Mouse (Mus musculus): ENCODE measurements at regions not wholly inside any gene's neighbourhood (a gene's known extent, or its start where the extent isn't known, plus 50 kb on each side); places are given as distances from the start of the nearest gene placed in this dataset.

GRCm38 (mm10) chr4:107736866-107737265 is 52.8 kb upstream of the Dmrtb1 start:
- intact Hi-C loops (cut with DNase I): no loop called here

GRCm38 (mm10) chr4:107737907-107738306 is 53.9 kb upstream of the Dmrtb1 start:
- intact Hi-C loops (cut with DNase I): loop anchor here (1.0 kb wide), 1 partner anchor 107 kb away; no protein-coding TSS in a partner anchor

GRCm38 (mm10) chr4:107738776-107739175 is 54.7 kb upstream of the Dmrtb1 start:
- intact Hi-C loops (cut with DNase I): loop anchor here (1.0 kb wide), 1 partner anchor 107 kb away; no protein-coding TSS in a partner anchor

GRCm38 (mm10) chr4:107739789-107740405 is 55.9 kb upstream of the Dmrtb1 start:
- intact Hi-C loops (cut with DNase I): no loop called here

- intact Hi-C loops (cut with DNase I): no loop called here
These were observed 58.4 kb upstream of the Lrp8 start for GRCm38 (mm10) chr4:107743646-107744045.

GRCm38 (mm10) chr4:107746366-107746765 is 55.7 kb upstream of the Lrp8 start:
- intact Hi-C loops (cut with DNase I): no loop called here

GRCm38 (mm10) chr4:107746923-107747431 is 55.1 kb upstream of the Lrp8 start:
- intact Hi-C loops (cut with DNase I): no loop called here

GRCm38 (mm10) chr4:107747454-107747853 is 54.6 kb upstream of the Lrp8 start:
- intact Hi-C loops (cut with DNase I): no loop called here

- intact Hi-C loops (cut with DNase I): no loop called here
These were observed 54.0 kb upstream of the Lrp8 start for GRCm38 (mm10) chr4:107747907-107748628.

GRCm38 (mm10) chr4:107749045-107749444 is 53.0 kb upstream of the Lrp8 start:
- intact Hi-C loops (cut with DNase I): no loop called here

- intact Hi-C loops (cut with DNase I): no loop called here
These were observed 52.0 kb upstream of the Lrp8 start for GRCm38 (mm10) chr4:107750017-107750416.

All from adrenal gland (tissue).